Mouse (Mus musculus) granulocyte monocyte progenitor cell, adult 5-6 weeks (primary cell): ENCODE data around the gene Mrpl51. TPM values are rescaled to one million over a fixed set of nuclear protein-coding genes. Genes with fewer than 3 reads are reported as not detected.

ENCODE experiments used
- ATAC-seq: replicated peaks from 2 replicates; pipeline ENCODE4 v1.8.0; 2016; ENCODE audit warnings: mild to moderate bottlenecking, moderate TSS enrichment, inconsistent platforms; ENCODE audit not compliant: poor library complexity, severe bottlenecking
- total RNA-seq, 2 experiments: library from RNA; stranded (forward) in 1 of 2; stranded (reverse) in 1 of 2; fragments of 200-712, 200-1000 nt in 1 of 2; fragments of >200 nt in 1 of 2; fragmentation: Nextera tagmentation in 1 of 2; gene quantifications; 2 replicates each; pipeline ENCODE4 v1.2.3; 2014 to 2017

The Mrpl51 gene
- total RNA-seq, 2 experiments from 2014 or later = 155 to 197 TPM

GRCm38 (mm10) chr6:125230571-125230970 lies 39.0 kb downstream of the Mrpl51 start:
- no peak for ATAC-seq

- peak; percentile 79 for ATAC-seq
These were observed 39.8 kb downstream of the Mrpl51 start, which contains the start of gene Tapbpl for GRCm38 (mm10) chr6:125231117-125232044. Gene Tapbpl, minus strand, starts transcription at chr6:125231860.

- peak; percentile 5; the same call in 1 of the 2 replicates for ATAC-seq
These were observed 40.4 kb downstream of the Mrpl51 start for GRCm38 (mm10) chr6:125232045-125232437.

GRCm38 (mm10) chr6:125232516-125232915 lies 40.9 kb downstream of the Mrpl51 start:
- no peak for ATAC-seq

- ATAC-seq = no peak
These were observed 42.4 kb downstream of the Mrpl51 start for GRCm38 (mm10) chr6:125233816-125234519.

GRCm38 (mm10) chr6:125234520-125234828 lies 42.9 kb downstream of the Mrpl51 start:
- ATAC-seq = no peak

- no peak for ATAC-seq
These were observed 44.7 kb downstream of the Mrpl51 start for GRCm38 (mm10) chr6:125236341-125236740.

- ATAC-seq = no peak
These were observed 45.2 kb downstream of the Mrpl51 start, which contains the start of gene Cd27 for GRCm38 (mm10) chr6:125236782-125237181. Gene Cd27, minus strand, starts transcription at chr6:125237010.

- ATAC-seq = peak; percentile 28
These were observed 45.8 kb downstream of the Mrpl51 start for GRCm38 (mm10) chr6:125237421-125237820.

GRCm38 (mm10) chr6:125238396-125238795 lies 46.8 kb downstream of the Mrpl51 start:
- ATAC-seq = peak; percentile 41

GRCm38 (mm10) chr6:125239547-125239946 lies 47.9 kb downstream of the Mrpl51 start:
- ATAC-seq = no peak

GRCm38 (mm10) chr6:125240617-125241016 lies 49.0 kb downstream of the Mrpl51 start:
- peak; percentile 12; the same call in 1 of the 2 replicates for ATAC-seq

- peak; percentile 25 for ATAC-seq
These were observed 50.0 kb downstream of the Mrpl51 start for GRCm38 (mm10) chr6:125241566-125241965.

GRCm38 (mm10) chr6:125244551-125244950 lies 53.0 kb downstream of the Mrpl51 start:
- no peak for ATAC-seq

Other genes starting within 250 kb of the Mrpl51 start
- 96.6 and 112 TPM in 2 replicates for gene Cops7a, start 226.3 kb upstream of the Mrpl51 start, total RNA-seq (2014; fragmentation: Nextera tagmentation)
- 48.8 and 52.0 TPM in 2 replicates for gene Cops7a, start 226.3 kb upstream of the Mrpl51 start, total RNA-seq (2017)
- gene Pianp, start 195.1 kb upstream of the Mrpl51 start, total RNA-seq (2014; fragmentation: Nextera tagmentation) = not detected in 2 replicates
- not detected in 2 replicates for gene Pianp, start 195.1 kb upstream of the Mrpl51 start, total RNA-seq (2017)
- gene Zfp384, start 182.7 kb upstream of the Mrpl51 start, total RNA-seq (2014; fragmentation: Nextera tagmentation) = 75.9 and 87.6 TPM in 2 replicates
- gene Zfp384, start 182.7 kb upstream of the Mrpl51 start, total RNA-seq (2017) = 24.3 and 31.9 TPM in 2 replicates
- 49.2 and 55.8 TPM in 2 replicates for gene Ing4, start 152.0 kb upstream of the Mrpl51 start, total RNA-seq (2014; fragmentation: Nextera tagmentation)
- 34.7 and 40.2 TPM in 2 replicates for gene Ing4, start 152.0 kb upstream of the Mrpl51 start, total RNA-seq (2017)
- 10.6 and 17.5 TPM in 2 replicates for gene Acrbp, start 142.1 kb upstream of the Mrpl51 start, total RNA-seq (2014; fragmentation: Nextera tagmentation)
- gene Acrbp, start 142.1 kb upstream of the Mrpl51 start, total RNA-seq (2017) = 1.3 and 3.9 TPM in 2 replicates
- gene Lpar5, start 123.9 kb upstream of the Mrpl51 start, total RNA-seq (2014; fragmentation: Nextera tagmentation) = 8.7 and 13.4 TPM in 2 replicates
- 2.7 and 5.2 TPM in 2 replicates for gene Lpar5, start 123.9 kb upstream of the Mrpl51 start, total RNA-seq (2017)
- 136 and 161 TPM in 2 replicates for gene Chd4, start 95.8 kb upstream of the Mrpl51 start, total RNA-seq (2014; fragmentation: Nextera tagmentation)
- gene Chd4, start 95.8 kb upstream of the Mrpl51 start, total RNA-seq (2017) = 246 and 373 TPM in 2 replicates
- 65.6 and 82.8 TPM in 2 replicates for gene Nop2, start 59.9 kb upstream of the Mrpl51 start, total RNA-seq (2014; fragmentation: Nextera tagmentation)
- gene Nop2, start 59.9 kb upstream of the Mrpl51 start, total RNA-seq (2017) = 79.2 and 82.4 TPM in 2 replicates
- gene Iffo1, start 46.6 kb upstream of the Mrpl51 start, total RNA-seq (2014; fragmentation: Nextera tagmentation) = 26.4 and 37.4 TPM in 2 replicates
- gene Iffo1, start 46.6 kb upstream of the Mrpl51 start, total RNA-seq (2017) = 11.8 and 14.0 TPM in 2 replicates
- 2,842 and 3,031 TPM in 2 replicates for gene Gapdh, start 25.3 kb upstream of the Mrpl51 start, total RNA-seq (2014; fragmentation: Nextera tagmentation)
- gene Gapdh, start 25.3 kb upstream of the Mrpl51 start, total RNA-seq (2017) = 1,694 and 2,022 TPM in 2 replicates
- gene Ncapd2, start 100 bp upstream of the Mrpl51 start, total RNA-seq (2014; fragmentation: Nextera tagmentation) = 242 and 263 TPM in 2 replicates
- gene Ncapd2, start 100 bp upstream of the Mrpl51 start, total RNA-seq (2017) = 242 and 288 TPM in 2 replicates
- gene Vamp1, start 23.8 kb downstream of the Mrpl51 start, total RNA-seq (2014; fragmentation: Nextera tagmentation) = 26.0 and 40.2 TPM in 2 replicates
- 6.3 and 7.1 TPM in 2 replicates for gene Vamp1, start 23.8 kb downstream of the Mrpl51 start, total RNA-seq (2017)
- 13.8 TPM in 2 replicates for gene Tapbpl, start 40.1 kb downstream of the Mrpl51 start, total RNA-seq (2014; fragmentation: Nextera tagmentation)
- 16.5 and 17.7 TPM in 2 replicates for gene Tapbpl, start 40.1 kb downstream of the Mrpl51 start, total RNA-seq (2017)
- 50.7 and 62.0 TPM in 2 replicates for gene Cd27, start 45.2 kb downstream of the Mrpl51 start, total RNA-seq (2014; fragmentation: Nextera tagmentation)
- gene Cd27, start 45.2 kb downstream of the Mrpl51 start, total RNA-seq (2017) = 34.7 and 55.2 TPM in 2 replicates
- not detected in 2 replicates for gene Tuba3a, start 94.2 kb downstream of the Mrpl51 start, total RNA-seq (2014; fragmentation: Nextera tagmentation)
- not detected in 2 replicates for gene Tuba3a, start 94.2 kb downstream of the Mrpl51 start, total RNA-seq (2017)
- gene Ltbr, start 122.1 kb downstream of the Mrpl51 start, total RNA-seq (2014; fragmentation: Nextera tagmentation) = 36.4 and 50.3 TPM in 2 replicates
- 29.9 and 36.3 TPM in 2 replicates for gene Ltbr, start 122.1 kb downstream of the Mrpl51 start, total RNA-seq (2017)
- 16.2 and 18.9 TPM in 2 replicates for gene Scnn1a, start 128.9 kb downstream of the Mrpl51 start, total RNA-seq (2014; fragmentation: Nextera tagmentation)
- 1.4 and 1.8 TPM in 2 replicates for gene Scnn1a, start 128.9 kb downstream of the Mrpl51 start, total RNA-seq (2017)
- gene Tnfrsf1a, start 157.6 kb downstream of the Mrpl51 start, total RNA-seq (2014; fragmentation: Nextera tagmentation) = 89.1 and 104 TPM in 2 replicates
- 54.4 and 88.8 TPM in 2 replicates for gene Tnfrsf1a, start 157.6 kb downstream of the Mrpl51 start, total RNA-seq (2017)
- gene Plekhg6, start 189.0 kb downstream of the Mrpl51 start, total RNA-seq (2014; fragmentation: Nextera tagmentation) = not detected in 2 replicates
- not detected in 2 replicates for gene Plekhg6, start 189.0 kb downstream of the Mrpl51 start, total RNA-seq (2017)